In genomic region chr6:116349997-116350396, GRCm38 (mm10) we compare ENCODE assay signal across 19 mouse cellular contexts. TPM values are rescaled to one million over a fixed set of nuclear protein-coding genes. Genes with fewer than 3 reads are reported as not detected.
DNase-seq lines count a peak whose midpoint lies in the region; ATAC-seq lines count a peak whose summit lies in the region.
"Had no signal": no experiment of that assay in that cellular context is flagged by ENCODE, and none has a peak within 500 bp of the region (broad histone marks: within the 10 kb centered on the region; RNA-seq: fewer than 3 reads in every experiment).

No protein-coding gene starts in this region.

- H3K36me3 ChIP-seq in heart, embryonic 11.5 days (ENCODE audit: control insufficient read depth, insufficient read depth, low read length) = no peaks in the 10 kb centered on the region
- no peaks in the 10 kb centered on the region for H3K36me3 ChIP-seq in intestine, embryonic 16.5 days (ENCODE audit: control insufficient read depth, insufficient read depth, low read length)
- H3K36me3 ChIP-seq in midbrain, embryonic 16.5 days (ENCODE audit: control insufficient read depth, insufficient read depth, low read length) = no peaks in the 10 kb centered on the region
- H3K36me3 ChIP-seq: embryonic facial prominence, embryonic 13.5 days; midbrain, embryonic 10.5 days had no signal

- H3K4me2 ChIP-seq in heart, embryonic 11.5 days = peak overlapping the region; percentile 39
- H3K4me2 ChIP-seq in intestine, embryonic 16.5 days (ENCODE audit: low read depth, low read length) = no peak overlapping the region
- no peak overlapping the region for H3K4me2 ChIP-seq in midbrain, embryonic 16.5 days (ENCODE audit: low read length)
- H3K4me2 ChIP-seq: embryonic facial prominence, embryonic 13.5 days had no signal

- peak; percentile 93 for ATAC-seq in heart, embryonic 11.5 days (replicated peaks; ENCODE audit: insufficient number of reproducible peaks, low FRiP score, low TSS enrichment)
- peak; percentile 80 for ATAC-seq in intestine, embryonic 16.5 days
- peak; percentile 95 for ATAC-seq in megakaryocyte-erythroid progenitor cell, adult 5-6 weeks (replicated peaks; ENCODE audit: low FRiP score, low TSS enrichment, poor library complexity, severe bottlenecking)
- ATAC-seq in midbrain, embryonic 16.5 days = no peak
- ATAC-seq: forebrain, postnatal 0 days; hindbrain, embryonic 16.5 days had no signal

- no peak for DNase-seq in heart, postnatal 36 days
- DNase-seq in MEL-GATA-1-ER (ENCODE audit: extremely low read depth, low read depth) = peak; percentile 66
- no peak for DNase-seq in kidney, adult 9 months
- DNase-seq in kidney, adult 11 months = no peak
- DNase-seq: cerebellum, postnatal 25 days; forebrain, postnatal 0 days; gastrocnemius, postnatal 25 days; heart, postnatal 10 days; kidney, postnatal 25 days; right cerebral cortex, postnatal 4 days; thymus, postnatal 25 days had no signal

- H3K9ac ChIP-seq in heart, embryonic 11.5 days (ENCODE audit: low read depth, low read length) = no peak overlapping the region
- H3K9ac ChIP-seq in intestine, embryonic 16.5 days (ENCODE audit: low read depth, low read length) = no peak overlapping the region
- H3K9ac ChIP-seq in midbrain, embryonic 16.5 days (ENCODE audit: low read depth, low read length) = no peak overlapping the region
- H3K9ac ChIP-seq: embryonic facial prominence, embryonic 13.5 days; forebrain, postnatal 0 days had no signal

- no peaks in the 10 kb centered on the region for H3K27me3 ChIP-seq in heart, embryonic 11.5 days (ENCODE audit: control insufficient read depth, insufficient read depth, low read length)
- H3K27me3 ChIP-seq in intestine, embryonic 16.5 days (replicated peaks; ENCODE audit: control insufficient read depth, insufficient read depth, low read length) = no peaks in the 10 kb centered on the region
- H3K27me3 ChIP-seq in midbrain, embryonic 16.5 days (ENCODE audit: control insufficient read depth, insufficient read depth, low read depth, low read length) = no peaks in the 10 kb centered on the region
- H3K27me3 ChIP-seq: embryonic facial prominence, embryonic 13.5 days had no signal

- peaks cover 10% of the 10 kb centered on the region; the same call in 1 of the 2 replicates for H3K4me1 ChIP-seq in heart, embryonic 11.5 days (ENCODE audit: control insufficient read depth, insufficient read depth, low read length)
- no peaks in the 10 kb centered on the region for H3K4me1 ChIP-seq in intestine, embryonic 16.5 days (ENCODE audit: control insufficient read depth, insufficient read depth, low read length)
- no peaks in the 10 kb centered on the region for H3K4me1 ChIP-seq in midbrain, embryonic 16.5 days (ENCODE audit: control insufficient read depth, insufficient read depth, low read length)
- H3K4me1 ChIP-seq: embryonic facial prominence, embryonic 13.5 days; midbrain, embryonic 10.5 days had no signal

- H3K9me3 ChIP-seq in heart, embryonic 11.5 days (replicated peaks; ENCODE audit: control insufficient read depth, low read length) = no peaks in the 10 kb centered on the region
- H3K9me3 ChIP-seq in intestine, embryonic 16.5 days (ENCODE audit: control insufficient read depth, low read length) = no peaks in the 10 kb centered on the region
- H3K9me3 ChIP-seq in midbrain, embryonic 16.5 days (replicated peaks; ENCODE audit: control insufficient read depth, low read length, poor library complexity, severe bottlenecking) = no peaks in the 10 kb centered on the region
- H3K9me3 ChIP-seq: embryonic facial prominence, embryonic 13.5 days; midbrain, embryonic 10.5 days had no signal

- intact Hi-C loops in heart, postnatal 36 days (cut with DNase I) = no loop called here

- H3K27ac ChIP-seq in heart, embryonic 11.5 days (ENCODE audit: low read depth, low read length) = peak overlapping the region; percentile 73
- H3K27ac ChIP-seq in intestine, embryonic 16.5 days (ENCODE audit: low read length) = no peak overlapping the region
- no peak overlapping the region for H3K27ac ChIP-seq in midbrain, embryonic 16.5 days (ENCODE audit: low read length)
- H3K27ac ChIP-seq: embryonic facial prominence, embryonic 13.5 days; midbrain, embryonic 10.5 days had no signal

- 24% methylated on average over 3 of the region's 3 CpGs for WGBS in heart, embryonic 11.5 days (ENCODE audit: insufficient replicate concordance)
- 76% methylated on average over 3 of the region's 3 CpGs for WGBS in intestine, embryonic 16.5 days
- 92% methylated on average over 3 of the region's 3 CpGs for WGBS in midbrain, embryonic 16.5 days

- H3K4me3 ChIP-seq in heart, embryonic 11.5 days (ENCODE audit: low read depth, low read length) = no peak overlapping the region
- H3K4me3 ChIP-seq in intestine, embryonic 16.5 days (ENCODE audit: low read length) = no peak overlapping the region
- no peak overlapping the region for H3K4me3 ChIP-seq in midbrain, embryonic 16.5 days (ENCODE audit: low read depth, low read length)
- H3K4me3 ChIP-seq: embryonic facial prominence, embryonic 13.5 days; midbrain, embryonic 10.5 days; myocyte had no signal

RNA-seq across cellular contexts. Expression of gene March8, which starts 12.2 kb away (rescaled TPM):
- polyA plus RNA-seq in heart, embryonic 11.5 days (2014; fragmentation: Nextera tagmentation; extraction: Ambion mirVana) = 25.2 and 31.9 TPM in 2 replicates
- 10 to 100 TPM; 45.4 to 50.6 TPM for total RNA-seq in heart, postnatal 36 days (2021)
- polyA plus RNA-seq in intestine, embryonic 16.5 days (2015; fragmentation: Nextera tagmentation; extraction: Ambion mirVana) = 29.9 and 33.0 TPM in 2 replicates
- 48.1 and 51.8 TPM in 2 replicates for total RNA-seq in megakaryocyte-erythroid progenitor cell, adult 5-6 weeks (2014; fragmentation: Nextera tagmentation)
- total RNA-seq in megakaryocyte-erythroid progenitor cell, adult 5-6 weeks (2017) = 47.0 and 51.0 TPM in 2 replicates
- 66.9 and 67.8 TPM in 2 replicates for polyA plus RNA-seq in midbrain, embryonic 16.5 days (2015; fragmentation: Nextera tagmentation; extraction: Ambion mirVana)
